Mouse (Mus musculus): ENCODE data around the gene Akap13.

Akap13 gene

DNA sequence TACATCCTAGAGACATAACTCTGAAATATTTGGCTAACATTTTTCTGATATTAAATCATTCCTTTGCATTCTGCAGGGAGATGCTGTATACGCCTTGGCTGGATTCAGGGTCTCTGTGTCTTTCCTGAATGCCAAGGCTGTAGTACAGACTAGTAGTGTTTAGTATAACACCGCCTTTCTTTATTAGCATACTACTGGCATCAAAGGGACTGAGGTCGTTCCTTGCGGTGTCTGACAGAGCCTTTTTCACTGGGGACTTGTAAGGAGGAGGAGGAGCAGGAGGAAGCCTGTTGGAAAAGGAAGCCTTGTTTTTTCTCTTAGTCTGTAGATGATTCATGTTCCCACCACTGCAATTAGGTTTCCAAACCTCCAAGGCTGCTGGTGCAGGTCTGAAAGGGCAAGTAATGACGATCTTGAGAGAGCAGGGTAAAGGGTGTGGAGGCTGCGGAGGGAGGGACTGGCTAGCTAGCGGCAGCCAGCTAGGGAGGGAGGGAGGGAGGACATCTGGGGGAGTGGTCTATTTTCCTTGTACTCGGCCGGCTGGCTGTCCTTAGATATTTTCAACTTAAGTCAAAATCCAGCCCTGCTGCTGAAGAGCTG is 186.9 kb downstream of the Akap13 start:
- peak; percentile 10 to 12 for DNase-seq

DNA sequence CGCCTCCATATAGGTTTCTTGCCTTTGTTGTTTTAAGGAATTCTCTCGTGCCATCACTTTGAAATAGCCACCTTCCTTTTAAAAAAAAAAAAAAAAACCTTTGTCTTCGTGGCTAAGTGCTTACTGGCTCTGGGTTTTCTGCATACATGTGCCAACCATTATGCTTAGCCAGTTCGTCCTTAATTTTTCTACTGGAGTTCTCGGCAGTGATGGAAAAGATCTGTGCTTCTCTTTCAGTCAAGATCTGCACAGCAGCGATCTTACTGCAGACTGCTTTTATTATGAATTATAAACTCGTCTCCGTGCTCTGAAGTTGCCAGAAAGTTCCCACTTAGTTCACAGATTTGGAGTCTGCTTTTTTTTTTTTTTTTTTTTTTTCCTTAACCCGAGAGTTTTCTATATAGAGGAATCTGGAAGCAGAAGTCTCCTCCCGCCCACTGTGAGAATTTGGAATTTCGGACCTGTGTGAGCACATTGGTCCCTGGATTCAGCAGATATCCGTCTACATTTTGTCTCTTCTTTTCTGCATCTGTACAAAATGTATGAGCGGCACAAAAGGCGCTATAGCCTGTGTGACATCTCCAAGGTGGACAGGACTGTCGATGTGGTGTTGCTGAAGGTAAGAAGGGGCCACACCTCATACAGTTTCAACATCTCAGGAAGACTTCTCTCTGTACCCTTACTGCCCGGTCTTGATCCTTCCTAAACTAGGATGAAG is 187.7 kb downstream of the Akap13 start:
- no peak for DNase-seq

DNA sequence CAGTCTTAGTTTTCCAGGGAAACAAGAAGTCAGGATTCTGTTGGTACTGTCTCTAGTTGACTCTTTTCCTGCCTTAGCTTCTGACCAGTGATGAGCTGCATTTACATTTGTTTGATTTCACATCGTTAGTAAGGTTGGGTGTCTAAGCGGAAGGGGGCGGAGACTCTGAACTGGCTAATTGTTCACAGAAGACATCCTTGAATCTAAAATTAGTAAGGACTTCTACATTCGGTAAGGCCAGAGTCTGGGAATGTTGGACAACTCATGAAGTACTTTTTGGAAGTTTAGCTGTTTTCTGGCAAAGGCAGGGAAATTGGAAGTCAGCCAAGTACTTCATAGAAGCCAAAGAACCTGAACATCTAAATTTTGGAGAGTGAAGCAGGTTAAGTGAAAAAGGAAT is 188.7 kb downstream of the Akap13 start:
- DNase-seq, result no peak

DNA sequence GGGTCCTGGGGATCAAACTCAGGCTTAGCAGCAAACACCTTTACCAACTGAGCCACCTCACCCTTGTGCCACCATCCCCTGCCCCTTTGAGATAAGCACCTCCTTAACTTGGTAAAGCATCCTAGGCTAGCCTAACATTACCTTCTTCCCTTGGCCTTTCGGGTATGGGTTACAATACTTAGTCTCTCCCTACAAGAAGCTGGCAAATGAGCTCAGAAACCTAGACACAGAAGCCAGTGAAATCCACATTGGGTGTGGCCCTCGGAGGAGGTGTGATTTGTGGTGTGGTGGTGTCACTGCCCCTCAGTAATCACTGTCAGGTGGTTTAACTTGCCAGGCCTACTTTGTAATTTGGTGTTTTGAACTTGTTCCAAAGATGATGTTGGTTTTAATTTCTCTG is 189.3 kb downstream of the Akap13 start:
- DNase-seq, result no peak

DNA sequence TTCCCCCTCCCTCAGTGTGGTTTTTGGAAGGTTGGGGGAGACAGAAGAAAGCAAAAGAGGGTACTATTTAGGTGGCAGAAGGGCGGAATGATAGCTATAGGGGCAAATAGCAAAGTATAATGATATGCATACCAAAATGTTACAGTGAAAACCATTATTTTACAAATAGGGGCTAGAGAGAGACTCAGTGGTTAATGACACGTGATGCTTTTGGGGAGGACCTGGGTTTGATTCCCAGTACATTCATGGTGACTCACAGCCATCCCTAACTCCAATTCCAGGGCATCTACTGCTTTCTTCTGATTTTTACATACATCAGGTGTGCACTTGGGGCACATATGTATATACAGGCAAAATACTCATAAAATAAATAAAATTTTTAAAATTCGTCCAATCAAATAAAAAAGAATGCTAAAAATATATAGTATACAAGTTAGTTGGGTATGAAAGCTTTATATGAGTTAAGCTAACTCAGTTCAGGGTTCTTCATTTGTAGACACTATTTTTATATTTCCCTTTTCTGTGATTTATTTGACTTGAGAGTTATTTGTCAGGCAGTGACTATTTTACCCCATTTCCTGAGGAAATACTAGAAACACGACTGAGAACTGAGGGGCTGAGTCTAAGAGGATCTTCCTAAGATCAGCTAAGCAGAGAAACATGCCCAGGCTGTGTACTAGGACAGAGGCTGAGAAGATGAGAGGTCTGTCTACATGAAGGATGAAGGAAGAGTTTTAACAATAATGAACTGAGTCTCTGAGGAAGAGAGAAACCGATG is 190.0 kb downstream of the Akap13 start:
- no peak for DNase-seq

DNA sequence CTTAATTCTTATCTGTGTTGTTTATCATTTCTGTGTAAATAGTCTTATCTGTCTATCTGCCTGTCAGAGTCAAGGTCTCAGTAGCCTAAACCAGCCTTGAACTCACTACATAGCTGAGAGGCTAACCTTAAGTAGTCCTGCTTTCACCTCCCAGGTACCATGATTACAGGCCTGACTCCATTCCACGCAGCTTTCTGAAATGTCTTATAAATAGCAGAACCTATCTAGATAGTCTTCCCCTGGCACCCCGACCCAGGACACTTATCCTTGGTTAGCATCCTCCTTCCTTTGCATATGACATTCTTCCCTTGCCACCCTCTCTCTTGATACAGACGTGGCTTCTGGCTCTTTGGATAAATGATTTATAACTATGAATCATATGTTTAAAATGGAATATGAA is 192.7 kb downstream of the Akap13 start:
- no peak for DNase-seq

DNA sequence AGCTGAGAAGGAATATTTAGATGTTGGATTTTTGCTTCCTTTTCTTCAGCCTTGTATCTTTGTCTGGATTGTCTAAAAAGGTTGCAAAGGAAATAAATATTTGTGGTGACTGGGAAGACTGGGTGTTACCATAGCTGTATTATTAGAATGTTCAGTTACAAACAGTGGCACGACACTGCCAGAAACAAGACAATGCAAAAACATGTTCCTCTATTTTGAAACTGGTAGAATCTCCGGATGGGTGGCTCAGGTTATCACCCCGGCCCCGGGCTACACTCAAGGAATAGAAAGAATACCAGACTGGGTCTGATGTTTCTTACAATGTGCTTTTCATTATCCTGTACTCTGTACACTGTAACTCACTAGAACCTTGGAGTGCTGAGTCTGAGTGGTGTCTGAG is 193.6 kb downstream of the Akap13 start:
- DNase-seq, result no peak

DNA sequence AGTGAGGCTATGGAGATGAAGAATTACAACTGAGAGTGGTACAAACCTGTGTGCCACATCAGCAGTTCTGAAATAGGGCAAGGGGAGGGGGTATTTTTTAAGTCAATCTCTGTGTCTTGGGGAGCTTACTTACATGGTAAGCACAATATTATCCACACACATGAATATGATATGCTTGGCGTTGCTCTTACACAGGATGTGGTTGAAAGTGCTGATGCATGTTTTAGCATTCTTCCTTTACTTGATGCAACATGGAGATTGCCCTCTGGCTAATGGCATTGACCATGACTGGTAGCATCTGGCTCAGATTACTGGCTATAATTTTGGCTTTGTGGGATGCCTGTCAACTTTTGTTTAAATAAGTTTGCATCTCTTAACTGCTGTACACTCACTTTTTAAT is 194.6 kb downstream of the Akap13 start:
- DNase-seq, result no peak

DNA sequence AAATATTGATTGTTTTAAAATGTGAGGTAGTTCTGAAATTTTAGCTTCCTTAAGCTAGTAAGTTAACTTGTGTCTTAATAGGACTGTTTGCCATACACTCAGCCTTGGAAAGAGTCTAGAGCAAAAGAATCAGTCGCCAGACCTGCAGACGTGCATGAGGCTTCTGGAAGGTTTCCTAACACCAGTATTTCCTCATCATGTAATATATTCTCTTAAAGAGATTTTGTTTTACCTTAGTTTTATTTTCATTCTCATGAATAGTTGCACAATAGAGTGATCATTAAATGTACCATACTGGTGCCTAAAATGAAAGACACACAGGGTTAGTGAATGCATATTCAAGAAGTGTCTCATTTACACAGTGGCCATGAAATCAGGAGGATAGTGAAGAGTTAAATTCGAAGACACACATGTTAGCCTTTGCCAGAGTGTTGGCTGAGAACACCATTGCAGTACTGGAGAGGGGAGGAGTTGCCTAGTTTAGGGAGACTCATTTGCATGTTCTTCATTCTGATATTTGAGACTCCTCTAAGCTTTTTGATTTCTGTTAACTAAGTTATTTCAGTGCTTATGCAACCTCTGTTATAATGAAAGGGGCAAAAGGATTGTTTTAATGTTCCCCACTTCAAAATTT is 198.5 kb downstream of the Akap13 start:
- DNase-seq, result no peak

DNA sequence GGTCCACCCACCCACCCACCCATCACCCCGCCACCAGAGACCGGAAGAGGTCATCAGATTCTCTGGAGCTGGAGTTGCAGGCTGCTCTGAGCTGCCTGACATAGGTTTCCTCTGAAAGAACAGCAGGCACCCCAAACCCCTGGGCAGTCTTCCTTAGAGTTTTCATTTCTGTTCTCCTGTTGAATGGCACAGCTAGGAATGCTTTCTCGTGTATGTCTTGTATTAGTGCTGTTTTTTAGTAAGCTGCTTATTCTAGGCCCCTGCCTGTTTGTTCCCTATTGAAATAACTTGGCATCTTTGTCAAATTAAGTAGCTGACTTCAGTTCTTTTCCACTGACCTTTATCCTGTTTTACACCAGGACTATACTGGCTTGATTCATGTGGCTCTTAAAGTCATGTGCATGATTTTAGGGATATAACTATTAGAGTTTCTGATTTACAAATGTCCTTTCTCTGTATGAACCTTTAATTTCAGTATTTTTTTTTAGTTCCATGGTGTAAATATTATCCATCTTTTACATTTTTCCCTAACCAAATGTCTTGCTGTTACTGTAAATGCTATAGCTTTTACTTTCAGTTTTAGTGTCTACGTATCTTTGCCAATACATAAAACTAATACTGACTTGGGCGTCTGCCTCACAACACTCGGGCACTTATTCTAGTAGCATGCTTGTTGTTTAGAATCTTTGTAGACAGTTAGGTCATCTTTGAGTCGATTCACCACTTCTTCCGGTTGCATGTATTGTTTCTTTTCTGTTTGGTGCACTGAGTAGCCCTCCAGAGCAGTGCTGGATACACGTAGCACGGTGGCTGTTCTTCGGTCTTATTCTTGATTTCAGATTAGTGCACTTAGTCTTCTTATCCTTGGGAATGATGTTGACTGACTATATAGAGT is 200.1 kb downstream of the Akap13 start:
- no peak for DNase-seq

DNA sequence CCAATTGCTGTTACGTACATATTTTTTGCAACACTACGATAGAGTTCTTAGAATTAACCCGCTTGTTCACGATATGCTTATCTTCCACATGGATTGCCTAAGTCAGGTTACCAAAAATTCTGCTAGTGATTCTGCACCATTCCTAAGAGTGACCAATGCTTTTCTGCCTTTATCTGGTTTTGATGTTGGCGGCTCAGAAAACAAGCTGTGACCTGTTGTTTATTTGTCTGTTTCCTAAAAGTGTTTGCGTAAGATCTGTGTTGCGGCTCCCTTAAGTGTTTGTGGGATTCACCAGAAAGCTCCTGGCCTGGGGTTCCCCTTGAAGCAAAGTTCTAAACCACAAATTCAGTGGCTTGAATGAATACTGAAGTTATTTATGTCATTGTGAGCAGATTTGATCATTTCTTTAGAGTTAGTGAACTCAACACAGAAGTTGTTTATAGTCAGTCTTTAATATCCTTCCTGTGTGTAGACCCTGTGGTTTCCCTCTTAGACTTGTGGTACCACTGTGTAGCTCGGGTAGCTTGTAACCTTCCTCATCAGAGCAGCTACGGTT is 201.0 kb downstream of the Akap13 start:
- DNase-seq, result no peak

DNA sequence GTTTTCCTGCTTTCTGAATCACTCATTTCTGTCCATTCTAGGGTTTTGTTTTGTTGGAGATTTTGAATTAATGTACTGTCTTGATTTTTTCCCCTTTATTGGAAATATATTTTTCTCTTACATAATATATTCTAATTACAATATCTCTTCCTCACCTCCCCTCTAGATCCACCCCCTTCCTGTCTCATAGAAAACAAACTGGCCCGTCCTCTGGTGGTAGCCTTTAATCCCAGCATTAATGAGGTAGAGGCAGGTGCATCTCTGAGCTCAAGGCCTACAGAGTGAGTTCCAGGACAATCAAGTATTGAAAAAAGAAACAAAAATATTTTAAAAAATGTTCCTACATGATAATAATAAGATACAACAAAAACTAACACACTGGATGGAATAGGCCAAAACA is 201.6 kb downstream of the Akap13 start:
- no peak for DNase-seq

DNA sequence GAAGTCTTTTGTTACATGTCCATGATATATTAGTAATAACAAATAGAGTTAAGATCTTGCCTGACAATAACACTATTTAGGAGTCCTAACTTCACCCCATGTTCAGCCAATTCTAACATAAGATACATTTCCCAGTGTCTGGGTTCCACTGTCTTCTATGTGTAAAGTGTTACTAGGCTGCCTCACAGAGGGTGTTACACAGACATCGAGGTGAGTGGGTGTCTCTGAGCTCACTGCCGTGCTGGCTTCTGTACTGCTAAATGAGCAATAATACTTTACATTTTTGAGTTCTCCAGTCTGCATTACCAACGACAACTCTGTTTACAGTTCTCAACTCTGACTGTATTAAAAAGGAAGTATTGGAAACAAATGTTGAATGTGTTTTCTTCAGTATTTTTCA is 209.1 kb downstream of the Akap13 start:
- no peak for DNase-seq

DNA sequence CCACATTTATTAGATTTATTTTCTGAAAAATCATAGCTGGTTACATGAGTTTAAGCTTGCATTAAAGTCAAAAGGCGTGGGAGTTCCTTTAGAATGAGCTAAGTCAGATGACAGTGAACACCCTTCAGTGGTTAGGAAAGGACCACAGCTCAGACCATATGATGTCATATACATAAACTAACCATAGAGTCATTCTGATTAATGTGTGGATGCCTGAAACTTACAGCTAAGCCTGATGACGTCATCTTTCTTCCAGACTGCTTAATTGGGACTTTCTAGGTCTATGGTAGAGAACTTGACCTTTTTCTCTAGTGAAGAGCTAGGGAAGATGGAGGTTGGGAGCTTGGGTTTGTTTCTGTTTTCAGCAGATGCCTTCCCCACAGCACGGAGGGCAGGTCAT is 211.6 kb downstream of the Akap13 start:
- DNase-seq, result no peak

DNA sequence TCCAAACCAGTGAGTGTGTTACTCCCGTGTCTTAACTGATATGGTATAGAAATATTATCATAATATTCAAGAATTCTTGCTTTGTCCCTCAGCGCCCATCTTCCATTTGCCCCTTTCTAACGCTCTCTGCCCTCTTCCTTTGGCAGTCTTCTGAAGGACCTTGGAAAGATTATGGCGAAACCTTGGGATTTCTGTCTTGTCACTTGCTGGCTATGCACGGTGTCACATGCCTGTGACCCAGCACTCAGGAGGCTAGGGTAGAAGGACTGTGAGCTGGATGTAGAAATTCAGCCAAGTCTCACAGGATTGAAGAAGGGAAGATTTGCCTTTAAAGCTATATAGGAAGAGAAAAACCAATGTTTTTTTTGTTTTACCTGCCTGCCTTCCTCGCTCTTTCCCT is 212.2 kb downstream of the Akap13 start:
- no peak for DNase-seq

DNA sequence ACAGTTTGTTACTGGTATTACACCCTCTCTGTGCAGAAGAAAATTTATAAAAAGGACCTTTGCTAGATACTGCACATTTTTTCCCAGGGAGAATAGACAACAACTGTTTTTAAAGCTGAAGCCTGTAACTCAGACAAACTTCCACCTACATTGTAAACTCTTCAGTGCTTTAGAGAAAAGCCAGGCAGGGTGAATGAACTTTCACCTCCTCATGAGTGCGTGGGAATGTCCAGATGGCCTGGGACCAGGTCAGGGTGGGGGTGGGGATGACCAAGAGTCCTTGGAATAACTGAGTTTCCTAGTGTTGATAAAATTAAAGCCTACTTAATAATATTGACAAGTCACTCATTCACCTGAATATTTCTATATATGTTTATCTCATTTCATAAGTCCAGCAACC is 213.1 kb downstream of the Akap13 start:
- DNase-seq, result no peak

DNA sequence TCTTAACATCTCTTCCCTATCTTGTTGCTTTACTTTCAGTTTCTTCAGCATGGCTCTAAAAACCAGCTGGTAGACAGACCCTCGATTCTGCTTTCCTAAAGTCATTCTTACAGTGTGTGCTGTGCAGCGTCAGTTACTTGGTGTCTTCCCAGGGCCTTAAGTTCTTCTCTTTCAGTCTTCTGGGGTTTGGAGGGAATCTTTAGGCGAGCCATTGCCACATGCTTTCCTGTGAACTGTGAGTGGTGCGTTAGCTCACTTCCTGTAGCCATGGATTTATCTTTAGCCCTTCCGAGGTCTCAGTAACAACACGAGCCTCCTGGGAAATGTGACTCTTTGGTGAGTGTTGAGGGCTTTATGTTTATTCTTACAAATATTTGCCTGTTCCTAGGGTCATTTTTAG is 214.1 kb downstream of the Akap13 start:
- no peak for DNase-seq

DNA sequence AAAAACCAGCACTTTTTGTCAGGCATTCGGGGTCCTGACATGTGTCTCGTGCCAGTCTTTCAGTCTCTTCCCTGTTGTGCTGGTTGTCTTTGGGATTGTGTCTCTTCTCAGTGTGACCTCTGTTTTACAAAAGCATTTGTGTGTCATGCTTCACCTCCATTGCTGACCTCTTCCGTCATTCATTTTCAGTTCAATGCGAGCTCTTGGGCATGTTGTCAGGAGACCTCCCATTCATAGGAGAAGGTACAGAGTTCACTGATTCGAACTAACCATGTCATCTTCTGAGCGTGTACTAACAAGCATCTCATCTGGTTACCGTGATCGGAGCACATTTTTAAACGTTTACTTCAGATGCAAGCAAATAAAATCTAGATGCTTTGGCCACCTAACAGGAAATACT is 224.3 kb downstream of the Akap13 start:
- no peak for DNase-seq

DNA sequence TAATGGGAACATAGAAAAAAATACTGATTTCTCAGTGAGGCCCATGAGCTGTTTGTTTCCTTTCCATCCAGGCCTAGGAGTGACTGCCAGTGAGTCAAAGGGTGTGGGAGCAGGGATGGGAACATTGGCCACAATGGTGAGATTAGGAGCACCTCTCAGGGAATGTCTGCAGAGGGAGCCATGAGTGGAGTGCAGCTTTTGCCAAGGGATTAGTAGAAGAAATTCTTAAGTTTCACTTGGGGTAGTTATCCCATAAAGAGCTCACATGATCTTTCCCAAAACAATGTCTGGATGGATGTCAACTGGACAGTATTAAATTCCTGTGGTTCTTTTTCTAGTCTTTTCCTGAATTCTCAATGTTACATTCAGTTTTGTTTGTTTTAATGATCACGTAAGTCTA is 227.6 kb downstream of the Akap13 start:
- no peak for DNase-seq

DNA sequence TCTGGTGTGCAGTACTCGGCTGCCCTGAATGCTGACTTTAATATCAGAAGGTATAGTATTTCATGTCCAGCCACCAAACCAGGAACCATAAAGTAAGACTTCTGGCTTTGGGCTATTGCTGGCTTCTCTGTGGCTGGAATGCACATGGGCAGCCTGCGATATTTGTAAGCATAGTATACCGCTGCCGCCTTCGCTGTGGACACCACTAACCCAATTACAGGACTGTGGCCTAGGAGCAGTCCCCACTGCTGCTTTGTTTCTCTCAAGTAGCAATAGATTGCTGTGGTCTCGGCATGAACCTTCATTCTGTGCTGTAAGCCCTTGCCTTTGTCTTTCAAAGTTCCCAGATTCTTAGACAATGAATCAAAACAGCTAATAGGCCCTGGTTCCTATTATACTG is 228.1 kb downstream of the Akap13 start:
- DNase-seq, result no peak

DNA sequence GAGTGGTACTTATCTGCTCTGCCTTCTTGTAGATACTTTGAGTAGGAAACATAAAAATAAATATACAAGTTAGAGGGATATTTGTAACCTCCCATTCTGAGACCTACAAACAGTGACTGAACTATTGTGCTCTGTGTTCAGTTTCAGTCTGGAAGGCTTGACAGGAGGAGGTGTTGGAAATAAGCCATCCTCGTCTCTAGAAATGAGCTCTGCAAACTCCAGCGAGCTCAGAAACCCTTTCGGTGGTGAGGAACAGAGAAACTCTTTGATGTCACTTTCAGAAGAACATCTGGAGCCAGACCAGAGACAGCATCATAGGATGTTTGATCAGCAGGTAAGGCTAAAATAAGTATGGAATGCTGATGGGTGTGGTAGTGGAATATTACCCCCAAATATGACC is 229.6 kb downstream of the Akap13 start:
- no peak for DNase-seq

DNA sequence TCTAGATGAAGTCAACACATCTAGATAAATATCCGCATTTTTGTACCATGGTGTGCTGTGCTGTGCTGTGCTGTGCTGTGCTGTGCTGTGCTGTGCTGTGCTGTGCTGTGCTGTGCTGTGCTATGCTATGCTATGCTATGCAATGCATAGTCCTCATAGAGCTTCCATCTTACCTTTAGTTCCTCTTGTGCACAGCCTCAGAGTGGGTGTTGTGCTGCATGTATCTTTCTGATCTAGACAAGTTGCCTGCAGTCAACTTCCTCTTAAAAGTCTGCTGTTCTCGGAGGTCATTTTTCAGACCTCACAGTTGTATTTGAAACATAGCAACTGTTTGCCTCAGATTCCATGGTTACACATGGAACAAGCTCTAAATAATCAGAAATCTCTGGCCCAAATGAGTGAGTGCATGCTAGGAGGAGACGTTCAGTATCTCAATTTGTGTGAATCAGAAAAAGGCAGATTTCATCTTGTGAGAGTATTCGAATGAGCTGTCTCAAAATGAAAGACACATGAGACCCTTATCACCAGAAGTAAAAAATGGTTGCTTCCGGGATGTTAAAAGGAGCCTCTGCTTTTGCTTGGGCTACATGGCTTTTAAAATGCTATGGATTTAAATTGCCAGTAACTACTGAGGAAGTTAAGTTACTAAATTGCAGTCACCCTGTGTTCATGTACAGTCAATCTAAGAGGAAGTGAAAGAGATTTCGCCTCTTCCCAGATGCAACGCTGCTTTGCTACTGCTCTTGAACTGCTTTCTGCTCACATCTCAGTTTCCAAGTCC is 230.9 kb downstream of the Akap13 start:
- no peak for DNase-seq

Data from cerebellum, postnatal 25 days (tissue).